Mouse (Mus musculus) liver, adult 2 months (tissue): Measurements from ENCODE around the gene Myl6b. TPM values are rescaled to one million over a fixed set of nuclear protein-coding genes. Genes with fewer than 3 reads are reported as not detected.

Experiments
- DNase-seq: peaks from one replicate; pipeline ENCODE4 v3.0.0-alpha.2; 2011; ENCODE audit warnings: low read depth, low spot score; ENCODE audit errors: extremely low read depth
- H3K27ac ChIP-seq: fragments of 200-500 bp; replicated peaks from 2 replicates; pipeline ENCODE4 v1.5.1; 2012; ENCODE audit warnings: low read depth, mild to moderate bottlenecking, control low read depth, inconsistent platforms, low read length; ENCODE audit not compliant: insufficient read depth
- H3K27me3 ChIP-seq: fragments of 200-500 bp; 2 replicates; pipeline ENCODE4 v1.6.1; 2012; ENCODE audit warnings: mild to moderate bottlenecking, moderate library complexity, low read length, inconsistent platforms; ENCODE audit not compliant: control insufficient read depth, insufficient read depth
- H3K36me3 ChIP-seq: fragments of 200-500 bp; 2 replicates; pipeline ENCODE4 v1.6.1; 2012; ENCODE audit warnings: low read length, inconsistent platforms; ENCODE audit not compliant: control insufficient read depth, insufficient read depth
- H3K4me1 ChIP-seq: fragments of 200-500 bp; 2 replicates; pipeline ENCODE4 v1.6.1; 2011; ENCODE audit warnings: low read length; ENCODE audit not compliant: control insufficient read depth, insufficient read depth
- H3K4me3 ChIP-seq: fragments of 200-500 bp; 2 replicates; pipeline ENCODE4 v1.5.1; 2011; ENCODE audit warnings: low read depth, mild to moderate bottlenecking, control low read depth, low read length, moderate library complexity; ENCODE audit not compliant: insufficient read depth
- H3K79me2 ChIP-seq: fragments of 200-500 bp; 2 replicates; pipeline ENCODE4 v1.6.1; 2012; ENCODE audit warnings: inconsistent platforms, mild to moderate bottlenecking, low read length, moderate library complexity; ENCODE audit not compliant: control insufficient read depth, insufficient read depth
- H3K9ac ChIP-seq: fragments of 200-500 bp; 2 replicates; pipeline ENCODE4 v1.6.1; 2012; ENCODE audit warnings: low read depth, mild to moderate bottlenecking, control low read depth, inconsistent platforms, low read length
- CTCF ChIP-seq: fragments of 200-500 bp; IDR thresholded peaks from 2 replicates; pipeline ENCODE4 v1.5.1; 2011; ENCODE audit warnings: low read depth, low read length, control low read depth
- POLR2A ChIP-seq: fragments of 200-500 bp; IDR thresholded peaks from 2 replicates; pipeline ENCODE4 v1.6.1; 2011; ENCODE audit warnings: low read length, control low read depth; ENCODE audit not compliant: insufficient read depth; ENCODE audit errors: extremely low read depth
- WGBS: fragments of 180-500 bp; shearing (Covaris S2); methylation state at CpG from one replicate; pipeline ENCODE4 v1.1.7; 2018; 5-methylcytosine and 5-hydroxymethylcytosine counted together
- polyA plus RNA-seq: library from polyadenylated mRNA; depleted of rRNA; stranded (reverse); fragments of >200 nt; gene quantifications from 2 replicates; pipeline ENCODE4 v1.2.3, GENCODE M21; 2012
- total RNA-seq: library from RNA; depleted of rRNA; stranded (reverse); fragments of >200 nt; gene quantifications from 2 replicates; pipeline ENCODE4 v1.2.3, GENCODE M21; 2014

Myl6b gene
- total and polyA plus RNA-seq, 2 experiments: 0.28 to 1.1 TPM

- peak within 1 kb of the TSS; percentile 98 for H3K27ac ChIP-seq
- peaks cover 9% of the 10 kb centered on the region; the same call in 1 of the 2 replicates for H3K79me2 ChIP-seq
- WGBS: 2% methylated on average over 61 of the region's 86 CpGs
- TF ChIP-seq POLR2A (peak; percentile 41; the same call in 1 of the 2 replicates), CTCF (peak; percentile 62; the same call in 1 of the 2 replicates)
- peaks cover 17% of the 10 kb centered on the region for H3K36me3 ChIP-seq
- DNase-seq: peak; percentile 39
- peaks cover 10% of the 10 kb centered on the region for H3K4me1 ChIP-seq
- peak within 1 kb of the TSS; percentile 99 for H3K9ac ChIP-seq
- no peaks in the 10 kb centered on the region for H3K27me3 ChIP-seq
- H3K4me3 ChIP-seq: peak within 1 kb of the TSS; percentile 81
These were observed 39.6 kb downstream of the Myl6b start, which contains the start of gene Smarcc2 for GRCm38 (mm10) chr10:128458719-128459408. TSS of gene Smarcc2 (plus strand) at chr10:128459248.

DNA sequence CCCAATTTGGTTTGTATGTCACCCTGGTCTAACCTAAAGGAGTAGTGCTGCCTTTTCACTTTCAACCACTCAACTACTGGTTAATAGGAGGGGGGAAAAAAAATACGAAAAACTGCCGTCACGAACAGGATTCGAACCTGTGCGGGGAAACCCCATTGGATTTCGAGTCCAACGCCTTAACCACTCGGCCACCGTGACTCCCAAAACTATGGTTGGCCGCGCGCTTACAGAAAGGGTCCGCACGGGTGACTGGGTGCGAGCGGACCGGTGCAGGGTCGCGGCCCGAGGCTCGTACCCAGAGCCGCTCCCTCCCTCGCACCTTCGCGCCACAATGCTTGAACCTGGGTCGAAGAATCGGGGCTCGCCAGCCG lies 40.2 kb downstream of the Myl6b start:
- Histone ChIP-seq H3K4me3 (peak overlapping the region; percentile 81), H3K9ac (peak overlapping the region; percentile 99), H3K4me1 (peaks cover 10% of the 10 kb centered on the region), H3K27me3 (no peaks in the 10 kb centered on the region), H3K36me3 (peaks cover 12% of the 10 kb centered on the region), H3K79me2 (peaks cover 9% of the 10 kb centered on the region; the same call in 1 of the 2 replicates), H3K27ac (peak overlapping the region; percentile 79)
- WGBS: under 1% methylated on average over 29 of the region's 29 CpGs
- DNase-seq: peak; percentile 66
- TF ChIP-seq POLR2A: 0 out of 2 replicates have a peak, but pooled peaks have one; percentile 35
- TF ChIP-seq CTCF: no peak

- WGBS: 91% methylated on average over 6 of the region's 6 CpGs
- H3K4me1 ChIP-seq: peaks cover 10% of the 10 kb centered on the region
- no peak overlapping the region for H3K9ac ChIP-seq
- H3K27me3 ChIP-seq: no peaks in the 10 kb centered on the region
- H3K4me3 ChIP-seq: no peak overlapping the region
- no peak for DNase-seq
- TF ChIP-seq CTCF: no peak
- peaks cover 7% of the 10 kb centered on the region for H3K36me3 ChIP-seq
- H3K27ac ChIP-seq: no peak overlapping the region
- peaks cover 9% of the 10 kb centered on the region; the same call in 1 of the 2 replicates for H3K79me2 ChIP-seq
These were observed 40.8 kb downstream of the Myl6b start for GRCm38 (mm10) chr10:128457676-128458075.

GRCm38 (mm10) chr10:128455280-128455679 lies 43.2 kb downstream of the Myl6b start:
- H3K36me3 ChIP-seq: no peaks in the 10 kb centered on the region
- DNase-seq: peak; percentile 74
- 3% methylated on average over 6 of the region's 6 CpGs for WGBS
- H3K4me1 ChIP-seq: peaks cover 6% of the 10 kb centered on the region
- no peak overlapping the region for H3K27ac ChIP-seq
- H3K79me2 ChIP-seq: peaks cover 5% of the 10 kb centered on the region; the same call in 1 of the 2 replicates
- no peak overlapping the region for H3K9ac ChIP-seq
- H3K4me3 ChIP-seq: no peak overlapping the region
- H3K27me3 ChIP-seq: no peaks in the 10 kb centered on the region
- TF ChIP-seq CTCF: 0 out of 2 replicates have a peak, but pooled peaks have one; percentile 24
- TF ChIP-seq POLR2A: no peak

DNA sequence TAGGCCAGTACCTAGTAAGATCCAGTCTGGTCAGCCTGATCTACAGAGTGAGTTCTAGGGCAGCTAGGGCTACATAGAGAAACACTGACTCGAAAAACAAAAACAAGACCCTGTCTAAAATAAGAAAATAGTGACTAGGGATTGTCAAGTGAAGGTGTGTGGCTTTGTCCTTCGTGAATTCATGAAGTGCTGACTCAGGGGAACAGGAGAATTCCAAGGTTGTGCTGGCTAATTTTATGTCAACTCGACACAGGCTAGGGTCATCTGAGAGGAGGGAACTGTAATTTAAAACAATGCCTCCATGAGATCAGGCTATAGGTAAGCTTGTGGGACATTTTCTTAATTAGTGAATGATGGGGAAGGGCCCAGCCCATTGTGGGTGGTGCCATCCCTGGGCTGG lies 44.0 kb downstream of the Myl6b start:
- TF ChIP-seq CTCF (no peak), POLR2A (no peak)
- WGBS: 87% methylated on average over 3 of the region's 3 CpGs
- no peak overlapping the region for H3K9ac ChIP-seq
- H3K36me3 ChIP-seq: no peaks in the 10 kb centered on the region
- no peaks in the 10 kb centered on the region for H3K27me3 ChIP-seq
- no peaks in the 10 kb centered on the region for H3K79me2 ChIP-seq
- no peak overlapping the region for H3K27ac ChIP-seq
- H3K4me1 ChIP-seq: peaks cover 3% of the 10 kb centered on the region; the same call in 1 of the 2 replicates
- no peak for DNase-seq
- no peak overlapping the region for H3K4me3 ChIP-seq

- Histone ChIP-seq H3K9ac (no peak overlapping the region), H3K36me3 (no peaks in the 10 kb centered on the region), H3K4me3 (no peak overlapping the region), H3K4me1 (peaks cover 3% of the 10 kb centered on the region; the same call in 1 of the 2 replicates), H3K27me3 (no peaks in the 10 kb centered on the region), H3K27ac (no peak overlapping the region), H3K79me2 (no peaks in the 10 kb centered on the region)
- WGBS: 86% methylated on average over 6 of the region's 6 CpGs
- DNase-seq: no peak
- no peak for TF ChIP-seq CTCF
- no peak for TF ChIP-seq POLR2A
These were observed 47.5 kb downstream of the Myl6b start for GRCm38 (mm10) chr10:128451014-128451413.
